Mouse (Mus musculus) bone marrow macrophage, adult 2 months (primary cell): Measurements from ENCODE around the gene Gm9844.
A peak's percentile ranks its signal among the peaks of the same experiment; 100 is the strongest.

ENCODE experiments used
- CTCF ChIP-seq: IDR thresholded peaks from 2 replicates; pipeline ENCODE4 v1.5.1; 2012; ENCODE audit warnings: low read depth, mild to moderate bottlenecking, low read length, moderate library complexity
- POLR2A ChIP-seq: IDR thresholded peaks from 2 replicates; pipeline ENCODE4 v1.6.1; 2012; ENCODE audit warnings: mild to moderate bottlenecking, low read depth, low read length, borderline replicate concordance

- TF ChIP-seq POLR2A (no peak), CTCF (peak; percentile 33)
Observed at GRCm38 (mm10) chr7:24845713-24846112, 16.3 kb upstream of the Gm9844 start.
